Mouse (Mus musculus): ENCODE data around the gene Lrig3.

GRCm38 (mm10) chr10:126015644-126016043 lies 49.7 kb downstream of the Lrig3 start:
- no peak for TF ChIP-seq CTCF (IDR thresholded peaks at IDR 0.05; ENCODE audit: extremely low read depth, insufficient read depth, insufficient read length, insufficient replicate concordance)
- TF ChIP-seq POLR2A (IDR thresholded peaks at IDR 0.05; ENCODE audit: low read depth, low read length): no peak

Measured in spleen, adult 2 months (tissue).